Comparison of ENCODE assay signal across 8 mouse cellular contexts in genomic region chr1:39949790-39950462, GRCm38 (mm10). TPM values are rescaled to one million over a fixed set of nuclear protein-coding genes. Genes with fewer than 3 reads are reported as not detected.
A peak's percentile ranks its signal among the peaks of the same experiment; 100 is the strongest.
DNase-seq lines count a peak whose midpoint lies in the region; ATAC-seq and TF ChIP-seq lines count a peak whose summit lies in the region.

No protein-coding gene starts in this region.

- ATAC-seq in kidney, embryonic 15.5 days (replicated peaks; ENCODE audit: low FRiP score), result peak; percentile 50; the same call in 1 of the 2 replicates
- 0 out of 2 replicates have a peak, but pooled peaks have one; percentile 22 for ATAC-seq in embryonic facial prominence, embryonic 15.5 days (ENCODE audit: insufficient number of reproducible peaks, low FRiP score, low TSS enrichment, low read depth)
- peak; percentile 93 for ATAC-seq in liver, embryonic 13.5 days (ENCODE audit: low read depth)

- TF ChIP-seq POLR2A in CH12.LX (IDR thresholded peaks at IDR 0.05; ENCODE audit: low read depth, low read length), result no peak

- dilution Hi-C loops in CH12.LX (cut with MboI; ENCODE audit: extremely low pct_ligation_motif_present, extremely low pct_unique_long_range_greater_than_20kb, low sequenced_read_pairs), result no loop called here

- WGBS in kidney, embryonic 15.5 days, result 40% methylated on average over 10 of the region's 10 CpGs
- WGBS in embryonic facial prominence, embryonic 15.5 days, result 33% methylated on average over 10 of the region's 10 CpGs
- 18% methylated on average over 10 of the region's 10 CpGs for WGBS in liver, embryonic 13.5 days (ENCODE audit: insufficient replicate concordance)

- no peak overlapping the region for H3K4me3 ChIP-seq in kidney, embryonic 15.5 days (replicated peaks)
- H3K4me3 ChIP-seq in CH12.LX (replicated peaks in 1 of 3; ENCODE audit: low read depth in 2 of 3, low read length in 2 of 3, poor library complexity in 1 of 3), result no peak overlapping the region
- H3K4me3 ChIP-seq in embryonic facial prominence, embryonic 15.5 days (replicated peaks), result no peak overlapping the region
- H3K4me3 ChIP-seq in liver, embryonic 13.5 days (replicated peaks), result no peak overlapping the region

- H3K36me3 ChIP-seq in kidney, embryonic 15.5 days, result no peaks in the 10 kb centered on the region
- H3K36me3 ChIP-seq in CH12.LX (replicated peaks in 1 of 2; ENCODE audit: control insufficient read depth in 1 of 2, insufficient read depth in 1 of 2, low read length in 1 of 2), result peaks cover 0 to under 1% of the 10 kb centered on the region in 2 experiments
- no peaks in the 10 kb centered on the region for H3K36me3 ChIP-seq in embryonic facial prominence, embryonic 15.5 days
- H3K36me3 ChIP-seq in liver, embryonic 13.5 days, result no peaks in the 10 kb centered on the region

- no peak overlapping the region for H3K9ac ChIP-seq in kidney, embryonic 15.5 days
- H3K9ac ChIP-seq in CH12.LX (ENCODE audit: insufficient read depth, low read depth), result no peak overlapping the region
- H3K9ac ChIP-seq in embryonic facial prominence, embryonic 15.5 days, result no peak overlapping the region
- no peak overlapping the region for H3K9ac ChIP-seq in liver, embryonic 13.5 days

- H3K9me3 ChIP-seq in kidney, embryonic 15.5 days (replicated peaks), result no peaks in the 10 kb centered on the region
- H3K9me3 ChIP-seq in CH12.LX (replicated peaks; ENCODE audit: low read length), result no peaks in the 10 kb centered on the region
- H3K9me3 ChIP-seq in embryonic facial prominence, embryonic 15.5 days (replicated peaks), result no peaks in the 10 kb centered on the region
- no peaks in the 10 kb centered on the region for H3K9me3 ChIP-seq in liver, embryonic 13.5 days (replicated peaks)

- no peak for DNase-seq in kidney, adult 18-20 months
- peak; percentile 41 for DNase-seq in CH12.LX (ENCODE audit: extremely low read depth)
- peak; percentile 46 for DNase-seq in liver, embryonic 13.5 days
- peak; percentile 25 for DNase-seq in thymus, postnatal 25 days
- no peak for DNase-seq in layer of hippocampus, adult 9-11 months
- no peak for DNase-seq in adrenal gland, adult 18-20 months (ENCODE audit: low spot score in 2 of 2)

- 0 out of 2 replicates have a peak overlapping the region, but pooled peaks have one; percentile 32 for H3K27ac ChIP-seq in kidney, embryonic 15.5 days
- H3K27ac ChIP-seq in CH12.LX (ENCODE audit: insufficient read depth, low read depth), result no peak overlapping the region
- no peak overlapping the region for H3K27ac ChIP-seq in embryonic facial prominence, embryonic 15.5 days (replicated peaks)
- 0 out of 2 replicates have a peak overlapping the region, but pooled peaks have one; percentile 15 for H3K27ac ChIP-seq in liver, embryonic 13.5 days

- H3K4me2 ChIP-seq in kidney, embryonic 15.5 days, result no peak overlapping the region
- H3K4me2 ChIP-seq in CH12.LX (ENCODE audit: insufficient read depth, low read depth, poor library complexity, severe bottlenecking), result no peak overlapping the region
- H3K4me2 ChIP-seq in embryonic facial prominence, embryonic 15.5 days (replicated peaks), result no peak overlapping the region
- H3K4me2 ChIP-seq in liver, embryonic 13.5 days, result peak overlapping the region; percentile 28

- TF ChIP-seq RAD21 in CH12.LX (IDR thresholded peaks at IDR 0.05; ENCODE audit: low read depth, low read length), result no peak; the same call in 1 of the 2 replicates

- TF ChIP-seq EP300 in CH12.LX (IDR thresholded peaks at IDR 0.05; ENCODE audit: low read length), result no peak

- in situ Hi-C loops in CH12.LX (cut with MboI; ENCODE audit: low pct_ligation_motif_present, low pct_unique_long_range_greater_than_20kb, low sequenced_read_pairs), result loop anchor here (25.0 kb wide), 2 partner anchors 263 to 388 kb away; no protein-coding TSS in a partner anchor

- peaks cover 74% of the 10 kb centered on the region for H3K4me1 ChIP-seq in kidney, embryonic 15.5 days
- H3K4me1 ChIP-seq in CH12.LX (ENCODE audit: control insufficient read depth in 1 of 2, insufficient read depth in 2 of 2), result peaks cover 6 to 36% of the 10 kb centered on the region in 2 experiments; a peak in 3 of 4 replicates
- H3K4me1 ChIP-seq in embryonic facial prominence, embryonic 15.5 days, result peaks cover 66% of the 10 kb centered on the region
- H3K4me1 ChIP-seq in liver, embryonic 13.5 days (replicated peaks), result peaks cover 54% of the 10 kb centered on the region

- peaks cover 4% of the 10 kb centered on the region for H3K79me2 ChIP-seq in CH12.LX (replicated peaks; ENCODE audit: control insufficient read depth, extremely low read depth, insufficient read depth, poor library complexity, severe bottlenecking)

- no peak for TF ChIP-seq CTCF in CH12.LX (conservative IDR thresholded peaks at IDR 0.05 in 1 of 2, IDR thresholded peaks at IDR 0.05 in 1 of 2; ENCODE audit: low read depth in 2 of 2, low read length in 2 of 2)

- no peaks in the 10 kb centered on the region for H3K27me3 ChIP-seq in kidney, embryonic 15.5 days
- no peaks in the 10 kb centered on the region for H3K27me3 ChIP-seq in CH12.LX (replicated peaks)
- no peaks in the 10 kb centered on the region for H3K27me3 ChIP-seq in embryonic facial prominence, embryonic 15.5 days
- no peaks in the 10 kb centered on the region for H3K27me3 ChIP-seq in liver, embryonic 13.5 days

TF ChIP-seq in CH12.LX, 34 proteins besides CTCF, POLR2A, EP300 and RAD21:
- TF ChIP-seq ETS1 (conservative IDR thresholded peaks at IDR 0.05; ENCODE audit: low read depth, low read length), result no peak
- no peak for TF ChIP-seq PAX5 (IDR thresholded peaks at IDR 0.05; ENCODE audit: low read length)
- no peak for TF ChIP-seq E2F4 (IDR thresholded peaks at IDR 0.05; ENCODE audit: insufficient replicate concordance, low read depth, low read length)
- TF ChIP-seq USF2 (conservative IDR thresholded peaks at IDR 0.05; ENCODE audit: low read depth, low read length), result no peak
- no peak for TF ChIP-seq MXI1 (IDR thresholded peaks at IDR 0.05; ENCODE audit: low read depth, low read length)
- no peak for TF ChIP-seq MAFK (IDR thresholded peaks at IDR 0.05; ENCODE audit: insufficient replicate concordance, low read length)
- no peak for TF ChIP-seq MYC (IDR thresholded peaks at IDR 0.05; ENCODE audit: low read depth, low read length)
- no peak for TF ChIP-seq KAT2A (IDR thresholded peaks at IDR 0.05; ENCODE audit: insufficient replicate concordance, low read length)
- no peak for TF ChIP-seq USF1 (IDR thresholded peaks at IDR 0.05; ENCODE audit: low read depth, low read length)
- TF ChIP-seq RCOR1 (conservative IDR thresholded peaks at IDR 0.05; ENCODE audit: low read depth, low read length), result no peak

RNA-seq across cellular contexts. Expression of gene Map4k4, which starts 49.2 kb away (rescaled TPM):
- polyA plus RNA-seq in kidney, embryonic 15.5 days (2015; fragmentation: Nextera tagmentation; extraction: Ambion mirVana), result 31.0 and 33.5 TPM in 2 replicates
- total RNA-seq in CH12.LX (2012; rRNA removed), result 33.3 and 41.0 TPM in 2 replicates
- total RNA-seq in CH12.LX (2014; rRNA removed), result 20.3 and 21.8 TPM in 2 replicates
- 46.3 and 47.0 TPM in 2 replicates for polyA plus RNA-seq in CH12.LX (2012; ENCODE audit: insufficient read length, low read depth)
- polyA plus RNA-seq in embryonic facial prominence, embryonic 15.5 days (2015; fragmentation: Nextera tagmentation; extraction: Ambion mirVana), result 34.4 and 41.3 TPM in 2 replicates
- polyA plus RNA-seq in liver, embryonic 13.5 days (2015; fragmentation: Nextera tagmentation; extraction: Ambion mirVana), result 3.5 and 3.8 TPM in 2 replicates
- total RNA-seq in adrenal gland, adult 18-20 months (2021), result 10 to 100 TPM; 90.2 to 98.0 TPM

Comparison
In these comparisons a context has a peak if more than half of its experiments do, and no peak if none do; other contexts are left out.
1. ATAC-seq: peak in every context shown above with its lines; median percentile 93 in liver, embryonic 13.5 days; 50 in kidney, embryonic 15.5 days; 22 in embryonic facial prominence, embryonic 15.5 days.
2. H3K27ac ChIP-seq: peak in kidney, embryonic 15.5 days (single experiment) and liver, embryonic 13.5 days (single experiment); none in CH12.LX (single experiment) and embryonic facial prominence, embryonic 15.5 days (single experiment).
3. DNase-seq: peak in CH12.LX (single experiment), liver, embryonic 13.5 days (single experiment) and thymus, postnatal 25 days (single experiment); none in kidney, adult 18-20 months (single experiment), layer of hippocampus, adult 9-11 months (single experiment) and adrenal gland, adult 18-20 months (0 of 2).